Mouse (Mus musculus): ENCODE data around the gene Tln2. TPM values are rescaled to one million over a fixed set of nuclear protein-coding genes. Genes with fewer than 3 reads are reported as not detected.

The Tln2 gene
- total RNA-seq, 2 experiments from 2014 or later: 106 to 110 TPM

GRCm38 (mm10) chr9:67482277-67482676, 77.2 kb downstream of the Tln2 start:
- DNase-seq (ENCODE audit: low spot score in 2 of 2): no peak

- DNase-seq (ENCODE audit: low spot score in 2 of 2): no peak
Measured at GRCm38 (mm10) chr9:67481851-67482250, 77.7 kb downstream of the Tln2 start.

DNA sequence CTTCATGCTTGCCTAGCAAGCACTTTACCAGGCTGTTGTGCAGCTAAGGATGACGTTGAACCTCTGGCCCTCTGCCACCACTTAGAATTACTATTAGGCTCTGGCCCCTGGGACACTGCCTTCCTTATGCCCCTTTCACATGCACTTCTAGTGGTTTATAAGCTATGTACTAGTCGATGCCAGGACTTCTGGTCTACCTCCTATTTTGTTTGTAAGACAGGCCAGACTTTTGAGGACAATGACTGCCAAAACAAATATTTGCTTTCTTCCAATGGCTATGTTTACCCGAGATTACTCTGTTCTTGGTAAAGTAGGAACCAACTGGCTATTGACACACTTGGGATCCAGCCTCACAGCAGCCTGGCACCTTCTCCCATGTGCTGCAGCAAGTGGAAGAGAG, 82.1 kb downstream of the Tln2 start:
- no peak for DNase-seq (ENCODE audit: low spot score in 2 of 2)

- no peak for DNase-seq (ENCODE audit: low spot score in 2 of 2)
Measured at GRCm38 (mm10) chr9:67476184-67476583, 83.3 kb downstream of the Tln2 start.

DNA sequence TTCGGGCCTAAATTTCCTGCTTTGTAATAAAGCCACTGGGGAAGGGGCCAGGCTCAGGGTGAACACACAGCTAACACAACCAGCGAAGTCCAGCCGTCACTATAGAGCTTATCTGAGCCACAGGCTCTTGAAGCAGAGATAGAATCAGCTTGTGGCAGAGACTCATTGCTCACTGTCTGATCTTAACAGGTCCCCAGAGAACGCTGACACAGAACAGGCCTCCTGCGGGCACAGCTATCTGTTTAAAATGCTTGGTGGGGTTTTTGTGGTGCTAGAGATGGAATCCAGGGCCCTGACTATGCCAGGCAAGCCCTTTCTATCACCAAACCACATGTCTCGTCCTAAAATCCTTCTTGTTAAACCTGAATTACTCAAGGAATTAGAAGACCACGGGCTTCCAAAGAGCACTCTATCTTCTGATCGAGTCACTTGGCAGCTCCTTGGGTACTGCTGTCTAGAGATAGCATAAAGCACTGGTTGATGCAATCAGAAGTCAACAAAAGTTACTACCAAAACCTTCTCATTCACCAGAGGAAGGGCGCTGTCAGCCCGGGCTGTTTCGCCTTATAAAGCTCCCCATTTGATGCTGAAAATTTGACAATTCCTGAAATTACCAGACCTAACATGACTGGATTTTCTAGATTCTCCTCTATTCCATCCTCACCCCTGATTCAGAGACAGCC, 95.9 kb downstream of the Tln2 start:
- no peak for DNase-seq (ENCODE audit: low spot score in 2 of 2)

DNA sequence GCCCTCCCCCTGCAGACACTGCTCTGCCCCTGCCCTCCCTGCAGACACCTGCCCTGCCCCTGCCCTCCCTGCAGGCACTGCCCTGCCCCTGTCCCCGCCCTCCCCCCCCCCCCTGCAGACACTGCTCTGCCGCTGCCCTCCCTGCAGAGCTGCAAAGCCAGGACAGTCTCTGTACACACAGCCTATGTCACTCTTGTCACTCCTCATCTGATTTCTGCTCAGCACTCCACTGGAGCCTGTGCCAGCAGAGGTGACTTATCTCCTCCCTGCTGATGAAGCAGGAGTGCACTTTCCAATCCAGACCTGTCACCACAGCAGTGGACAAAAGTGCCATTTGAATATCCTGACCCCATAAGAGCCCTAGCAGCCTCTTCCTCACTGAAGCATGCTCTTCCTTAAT, 118.0 kb downstream of the Tln2 start:
- no peak for DNase-seq (ENCODE audit: low spot score in 2 of 2)

DNA sequence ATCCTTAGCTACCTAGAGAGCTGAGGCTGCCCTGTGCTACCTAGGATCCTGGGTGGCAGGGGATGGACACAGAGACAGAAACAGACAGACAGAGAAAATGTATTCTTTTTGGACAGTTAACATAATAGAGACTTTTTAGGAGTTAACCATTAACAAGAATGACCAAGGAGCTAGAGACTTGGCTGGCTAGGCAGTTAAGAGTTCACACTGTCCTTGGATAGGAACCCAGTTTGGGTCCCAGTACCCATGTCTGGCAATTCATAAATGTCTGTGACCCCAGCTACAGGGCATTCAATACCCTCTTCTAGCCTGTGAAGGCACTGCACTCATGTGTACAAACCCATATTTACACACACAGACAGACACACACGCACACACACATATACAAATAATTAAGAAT, 122.0 kb downstream of the Tln2 start:
- no peak for DNase-seq (ENCODE audit: low spot score in 2 of 2)

GRCm38 (mm10) chr9:67435333-67436154, 124.0 kb downstream of the Tln2 start:
- peak; percentile 58 to 67 for DNase-seq (ENCODE audit: low spot score in 2 of 2)

DNA sequence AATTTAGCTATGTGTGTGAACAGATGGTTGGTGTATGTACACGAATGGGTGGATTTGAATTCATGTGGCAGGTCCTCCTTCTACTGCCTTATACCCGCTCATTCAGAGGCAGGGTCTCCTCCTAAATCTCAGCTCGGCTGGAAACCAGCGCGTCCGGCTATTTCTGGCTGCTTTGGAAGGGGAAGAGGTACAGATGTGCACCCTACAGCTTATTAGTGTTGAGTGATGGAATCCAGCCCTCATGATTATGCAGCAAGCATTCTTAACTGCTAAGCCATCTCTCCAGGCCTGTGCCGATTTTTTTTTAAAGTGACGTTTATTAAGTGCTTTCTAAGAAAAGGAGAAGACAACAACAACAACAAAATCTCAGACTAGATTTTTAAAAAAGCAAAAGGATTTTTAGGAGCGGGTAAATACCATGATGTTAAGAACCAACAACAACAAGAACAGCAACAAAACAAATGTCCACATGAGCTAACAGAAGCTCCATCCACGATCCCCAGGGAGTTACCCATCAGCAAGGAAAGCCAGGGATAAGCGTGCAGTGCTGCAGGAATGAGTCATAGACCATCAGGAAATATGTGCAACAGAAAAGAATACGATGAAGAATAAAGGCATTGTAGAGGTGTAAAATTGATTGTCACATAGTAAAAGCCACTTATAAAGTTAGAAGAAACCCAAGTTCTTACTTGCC, 130.2 kb downstream of the Tln2 start:
- DNase-seq (ENCODE audit: low spot score in 2 of 2): no peak

DNA sequence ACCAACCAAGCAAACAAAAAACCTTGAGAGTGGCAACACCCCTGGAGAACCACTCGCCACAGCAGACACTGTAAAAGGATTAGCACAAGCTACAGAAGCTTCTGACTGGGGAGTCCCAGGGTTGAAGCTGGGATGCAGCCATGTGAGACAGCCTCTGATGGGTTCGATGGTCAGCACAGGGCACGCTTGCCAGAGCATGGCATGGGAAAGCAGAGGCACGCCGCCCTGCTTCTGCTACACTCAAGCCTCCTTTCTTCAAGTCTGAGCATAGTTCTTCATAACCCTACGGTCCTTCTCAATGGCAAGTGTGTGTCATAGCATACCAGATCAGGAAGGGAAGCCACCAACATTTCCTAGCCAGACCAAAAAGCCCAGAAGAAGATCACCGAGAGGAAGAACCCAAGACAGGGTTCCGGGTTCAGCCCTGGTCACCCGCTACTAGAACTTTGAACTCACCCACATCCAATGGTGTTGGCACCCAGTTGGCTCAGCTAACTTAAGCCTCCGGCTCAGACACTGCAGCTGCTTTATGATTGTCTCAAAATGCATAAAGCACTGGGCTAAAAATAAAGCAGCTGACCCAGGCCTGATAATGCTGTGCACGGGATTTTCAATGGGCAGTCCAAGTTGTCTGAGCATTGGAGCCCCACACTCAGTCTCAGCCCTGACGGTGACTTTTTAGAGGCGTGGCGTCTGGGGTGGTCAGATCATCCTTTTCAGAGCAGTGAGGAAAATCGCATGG, 131.0 kb downstream of the Tln2 start:
- no peak for DNase-seq (ENCODE audit: low spot score in 2 of 2)

GRCm38 (mm10) chr9:67426304-67426703, 133.2 kb downstream of the Tln2 start:
- no peak for DNase-seq (ENCODE audit: low spot score in 2 of 2)

GRCm38 (mm10) chr9:67424110-67424509, 135.4 kb downstream of the Tln2 start:
- no peak for DNase-seq (ENCODE audit: low spot score in 2 of 2)

DNA sequence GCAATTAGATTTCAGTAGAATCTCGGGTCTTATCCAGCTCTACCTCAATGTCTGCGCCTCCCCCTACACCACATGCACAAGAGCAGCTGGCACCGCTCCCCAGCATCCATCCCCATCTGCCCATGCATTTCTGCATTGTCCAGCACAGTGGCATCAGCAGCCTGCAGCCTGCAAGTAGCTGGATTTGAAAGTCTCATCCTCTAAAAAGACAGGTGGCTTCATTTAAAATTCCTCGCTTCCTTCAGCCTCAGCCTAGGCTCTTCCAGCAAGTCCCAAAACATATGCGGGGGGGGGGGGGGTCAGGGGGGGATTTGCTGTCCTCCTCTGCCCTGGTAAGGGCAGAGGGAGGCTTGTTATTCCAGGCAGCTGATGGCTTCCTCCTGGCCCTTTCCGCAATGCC, 141.4 kb downstream of the Tln2 start:
- peak; percentile 45 to 51 for DNase-seq (ENCODE audit: low spot score in 2 of 2)

DNA sequence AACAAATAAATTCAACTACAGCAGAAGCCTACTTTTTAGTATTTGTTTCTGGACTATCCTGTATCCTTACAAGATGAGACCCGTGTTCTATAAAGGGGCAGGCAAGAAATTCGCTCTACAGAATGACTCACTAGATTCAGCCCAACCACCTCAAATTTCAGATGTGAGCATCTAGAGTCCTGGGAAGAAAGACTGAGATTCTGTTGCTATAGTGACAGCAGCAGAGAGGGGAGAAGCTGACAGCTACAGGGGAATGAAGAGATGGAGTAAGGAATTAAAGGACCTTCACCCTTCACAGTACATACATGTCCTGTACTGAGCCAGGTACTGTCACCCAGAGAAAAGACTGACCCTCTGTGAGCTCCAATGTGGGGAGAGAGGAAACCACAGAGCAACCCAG, 148.8 kb downstream of the Tln2 start:
- DNase-seq (ENCODE audit: low spot score in 2 of 2): no peak

DNA sequence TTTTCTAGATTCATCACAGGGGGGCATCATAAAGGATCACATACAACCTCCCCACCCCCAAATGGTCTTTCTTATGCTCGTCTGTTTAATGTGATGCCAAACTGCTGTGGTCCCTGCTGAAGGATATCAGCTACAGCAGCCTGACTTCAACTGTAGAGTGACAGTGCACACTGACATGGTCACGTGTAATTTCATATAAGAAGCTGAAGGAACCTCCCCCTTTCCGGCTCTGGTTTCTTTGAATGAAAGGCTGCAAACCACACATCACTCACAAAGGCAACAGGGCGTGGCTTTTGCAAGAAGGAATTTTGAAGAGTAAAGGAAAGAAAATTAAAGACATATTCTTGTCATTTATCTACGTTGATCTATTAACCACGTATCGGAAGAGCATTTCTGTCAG, 154.8 kb downstream of the Tln2 start:
- no peak for DNase-seq (ENCODE audit: low spot score in 2 of 2)

- DNase-seq (ENCODE audit: low spot score in 2 of 2): no peak
Measured at GRCm38 (mm10) chr9:67399563-67399962, 159.9 kb downstream of the Tln2 start.

GRCm38 (mm10) chr9:67397756-67398155, 161.7 kb downstream of the Tln2 start:
- DNase-seq (ENCODE audit: low spot score in 2 of 2): no peak

GRCm38 (mm10) chr9:67396446-67396845, 163.1 kb downstream of the Tln2 start:
- no peak for DNase-seq (ENCODE audit: low spot score in 2 of 2)

DNA sequence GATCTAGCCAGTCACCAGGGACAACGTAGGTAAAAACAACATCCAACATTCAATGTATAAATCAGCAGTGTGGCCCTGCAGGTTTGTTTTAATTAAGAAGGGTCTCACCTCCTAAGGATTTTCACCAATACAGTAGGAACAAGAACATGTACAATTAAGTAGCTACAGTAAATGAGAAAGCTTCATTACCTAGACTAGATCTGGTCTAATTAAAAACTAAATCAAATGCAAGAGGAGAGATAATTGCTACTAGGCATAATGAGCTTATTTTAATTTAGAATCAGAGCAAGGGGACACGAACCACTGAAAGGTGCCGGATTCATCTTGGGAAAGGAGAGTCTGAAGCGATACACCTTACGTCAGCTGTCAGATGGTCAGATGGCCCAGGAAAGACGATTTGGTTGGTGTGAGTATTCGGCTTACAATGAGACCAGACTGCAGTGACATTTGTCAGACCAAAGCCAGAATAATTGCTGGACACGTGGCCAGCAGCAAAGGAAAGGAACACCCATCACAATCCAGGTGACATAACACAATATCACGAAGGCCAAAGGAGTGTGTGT, 175.4 kb downstream of the Tln2 start:
- no peak for DNase-seq (ENCODE audit: low spot score in 2 of 2)

DNA sequence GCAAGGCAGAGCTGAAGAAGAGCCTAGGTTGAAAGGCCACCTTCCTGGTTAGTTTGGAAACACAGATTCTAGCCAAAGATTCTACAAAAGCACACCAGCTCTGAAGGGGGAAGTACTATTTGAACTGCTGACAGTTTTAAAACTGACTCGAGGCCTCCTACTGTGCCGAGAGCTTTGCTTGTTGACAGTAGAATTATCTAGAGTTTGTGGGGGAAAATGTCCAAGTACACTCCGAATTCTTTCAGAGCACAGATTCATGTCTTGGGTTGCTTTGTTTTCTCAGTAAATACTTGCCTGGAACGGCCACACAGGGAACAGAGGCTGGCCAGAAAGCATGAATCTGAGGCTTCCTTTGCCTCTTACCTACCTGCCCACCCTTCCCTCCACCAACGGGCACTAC, 179.4 kb downstream of the Tln2 start:
- DNase-seq (ENCODE audit: low spot score in 2 of 2): no peak

GRCm38 (mm10) chr9:67378772-67379171, 180.7 kb downstream of the Tln2 start:
- DNase-seq (ENCODE audit: low spot score in 2 of 2): no peak

Data from layer of hippocampus, postnatal 10 days (tissue).